Mouse (Mus musculus) CD4-positive naive resting alpha-beta T cell, adult 76 days (primary cell): ENCODE results near the gene Dhx30. TPM values are rescaled to one million over a fixed set of nuclear protein-coding genes. Genes with fewer than 3 reads are reported as not detected.

Source experiments
- total RNA-seq: library from RNA; stranded (reverse); gene quantifications from one replicate; pipeline ENCODE4 v1.2.4, GENCODE M21; 2023

The Dhx30 gene
- 120 TPM for total RNA-seq

GRCm38 (mm10) chr9:110117779-110118139 is at the start of gene Dhx30:
Dhx30 (minus strand) TSS chr9:110117830.

GRCm38 (mm10) chr9:110116977-110117778 is 452 bp downstream of the Dhx30 start, which contains the start of gene Smarcc1:
Smarcc1 (plus strand) TSS chr9:110117708.

Other genes with a start within 250 kb of the Dhx30 start
- 10.4 TPM for gene Cdc25a, start 242.3 kb downstream of the Dhx30 start, total RNA-seq
- gene Map4, start 186.4 kb downstream of the Dhx30 start, total RNA-seq = 69.6 TPM
- 50.9 TPM for gene Smarcc1, start 122 bp downstream of the Dhx30 start, total RNA-seq
- 2.8 TPM for gene Cspg5, start 126.0 kb upstream of the Dhx30 start, total RNA-seq
- 11.8 TPM for gene Elp6, start 187.3 kb upstream of the Dhx30 start, total RNA-seq
- gene Scap, start 215.5 kb upstream of the Dhx30 start, total RNA-seq = 71.0 TPM